Mouse (Mus musculus): ENCODE data around the gene Rasgrf2.

Rasgrf2 gene

GRCm38 (mm10) chr13:91881837-91882480 lies 249.5 kb downstream of the Rasgrf2 start:
- DNase-seq (ENCODE audit: low read depth): no peak

GRCm38 (mm10) chr13:91880256-91880655 lies 251.2 kb downstream of the Rasgrf2 start:
- no peak for DNase-seq (ENCODE audit: low read depth)

- DNase-seq (ENCODE audit: low read depth): no peak
These were observed 253.5 kb downstream of the Rasgrf2 start for GRCm38 (mm10) chr13:91877996-91878395.

GRCm38 (mm10) chr13:91877350-91877749 lies 254.1 kb downstream of the Rasgrf2 start:
- no peak for DNase-seq (ENCODE audit: low read depth)

- DNase-seq (ENCODE audit: low read depth): no peak
These were observed 254.6 kb downstream of the Rasgrf2 start, which contains the start of gene Ckmt2 for GRCm38 (mm10) chr13:91876741-91877349. Gene Ckmt2 (minus strand): TSS chr13:91876885.

GRCm38 (mm10) chr13:91875581-91875980 lies 255.9 kb downstream of the Rasgrf2 start:
- DNase-seq (ENCODE audit: low read depth): no peak

GRCm38 (mm10) chr13:91874565-91874964 lies 256.9 kb downstream of the Rasgrf2 start:
- DNase-seq (ENCODE audit: low read depth): no peak

GRCm38 (mm10) chr13:91873734-91874329 lies 257.6 kb downstream of the Rasgrf2 start:
- no peak for DNase-seq (ENCODE audit: low read depth)

GRCm38 (mm10) chr13:91868577-91868976 lies 262.9 kb downstream of the Rasgrf2 start:
- DNase-seq (ENCODE audit: low read depth): no peak

GRCm38 (mm10) chr13:91858835-91859234 lies 272.6 kb downstream of the Rasgrf2 start:
- no peak for DNase-seq (ENCODE audit: low read depth)

GRCm38 (mm10) chr13:91857427-91857826 lies 274.0 kb downstream of the Rasgrf2 start:
- no peak for DNase-seq (ENCODE audit: low read depth)

GRCm38 (mm10) chr13:91854412-91854811 lies 277.0 kb downstream of the Rasgrf2 start:
- DNase-seq (ENCODE audit: low read depth): no peak
